Mouse (Mus musculus) G1E (cell line): Measurements from ENCODE around the gene Gm7534.

Source experiments
- CTCF ChIP-seq: IDR thresholded peaks from 2 replicates; pipeline ENCODE4 v1.5.1; 2012; ENCODE audit warnings: low read depth, low read length, inconsistent platforms, mixed read lengths
- GATA1 ChIP-seq: IDR thresholded peaks from 2 replicates; pipeline ENCODE4 v1.6.1; 2012; ENCODE audit warnings: borderline replicate concordance, low read length, inconsistent platforms, mixed read lengths
- POLR2AphosphoS5 ChIP-seq: IDR thresholded peaks from 2 replicates; pipeline ENCODE4 v1.6.1; 2012; ENCODE audit warnings: low read depth, low read length, inconsistent platforms; ENCODE audit not compliant: insufficient replicate concordance
- TAL1 ChIP-seq: conservative IDR thresholded peaks from 2 replicates; pipeline ENCODE4 v1.6.1; 2012; ENCODE audit warnings: low read depth, low read length, inconsistent platforms, mixed read lengths

GRCm38 (mm10) chr4:134222793-134223600 is 20.2 kb upstream of the Gm7534 start:
- no peak for TF ChIP-seq POLR2AphosphoS5
- no peak for TF ChIP-seq GATA1
- no peak for TF ChIP-seq CTCF
- TF ChIP-seq TAL1: peak; percentile 56
